Mouse (Mus musculus): ENCODE data around the gene Tmem123.

Tmem123 gene

DNA sequence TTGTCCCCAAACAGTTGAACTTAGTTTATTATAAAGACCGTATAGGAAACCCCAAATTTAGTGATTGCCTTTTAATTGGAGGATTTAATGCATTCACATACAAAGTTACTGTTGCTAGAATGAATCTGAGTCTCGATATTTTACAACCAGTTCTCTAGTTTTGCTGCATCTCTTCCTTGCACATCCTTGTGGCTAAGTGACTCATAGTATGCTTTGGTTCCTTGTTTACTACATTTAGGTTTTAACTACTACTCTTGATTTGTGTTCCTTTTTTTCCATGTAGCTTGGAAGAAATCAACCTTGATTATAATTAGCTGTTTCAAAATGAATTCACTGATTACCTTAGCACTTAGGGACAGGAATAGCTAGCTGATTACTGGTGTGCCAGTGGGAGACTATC is 11.2 kb downstream of the Tmem123 start:
- no peak for DNase-seq (ENCODE audit: low read depth, low spot score)

DNA sequence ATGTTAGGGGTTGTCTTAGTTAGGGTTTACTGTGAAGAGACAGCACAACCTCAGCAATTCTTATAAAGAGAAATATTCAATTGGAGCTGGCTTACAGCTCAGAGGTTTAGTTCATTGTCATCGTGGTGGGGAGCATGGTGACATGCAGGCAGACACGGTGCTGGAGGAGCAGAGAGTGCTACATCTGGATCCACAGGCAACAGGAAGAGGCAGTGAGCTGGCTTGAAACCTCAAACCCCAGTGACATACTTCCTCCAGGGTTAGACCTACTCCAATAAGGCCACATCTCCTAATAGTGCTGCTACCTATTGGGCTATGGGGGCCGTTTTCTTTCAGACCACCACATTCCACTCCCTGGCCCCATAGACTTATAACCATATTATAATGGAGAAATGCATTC is 12.1 kb downstream of the Tmem123 start:
- no peak for DNase-seq (ENCODE audit: low read depth, low spot score)

DNA sequence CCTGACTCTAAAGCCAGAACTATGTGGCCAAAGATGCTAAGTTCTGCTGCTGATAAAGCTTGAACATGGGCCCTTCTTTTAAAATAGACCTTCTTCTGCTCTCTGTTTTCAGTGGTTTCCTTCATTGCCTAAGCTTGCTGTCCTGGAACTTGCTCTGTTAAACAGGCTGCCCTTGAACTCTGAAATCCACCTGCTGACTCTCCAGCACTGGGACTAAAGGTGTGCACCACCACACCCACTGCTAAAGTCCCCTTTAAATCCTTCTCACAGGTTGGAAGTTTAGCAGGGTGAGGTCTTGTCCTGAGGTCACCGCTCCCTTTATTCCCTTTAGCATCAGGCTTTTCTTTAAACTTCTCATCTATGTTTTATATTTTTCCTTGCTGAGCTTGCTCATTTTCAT is 13.1 kb downstream of the Tmem123 start:
- DNase-seq (ENCODE audit: low read depth, low spot score), result no peak

DNA sequence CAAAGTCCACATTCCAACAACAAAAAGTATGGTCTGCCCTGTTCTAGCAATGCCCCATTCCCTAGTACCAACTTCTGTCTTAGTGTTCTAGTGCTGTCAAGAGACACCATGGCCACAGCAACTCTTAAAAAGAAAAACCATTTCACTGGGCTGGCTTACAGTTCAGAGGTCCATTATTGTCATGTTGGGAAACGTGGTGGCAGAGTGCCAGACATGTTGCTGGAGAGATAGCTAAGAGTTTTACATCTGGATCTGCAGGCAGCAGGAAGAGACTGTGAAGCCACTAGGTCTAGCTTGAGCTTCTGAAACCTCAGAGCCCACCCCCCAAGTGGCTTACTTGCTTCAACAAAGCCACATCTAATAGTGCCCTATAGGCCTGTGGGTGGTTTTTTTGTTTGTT is 13.8 kb downstream of the Tmem123 start:
- DNase-seq (ENCODE audit: low read depth, low spot score), result no peak

DNA sequence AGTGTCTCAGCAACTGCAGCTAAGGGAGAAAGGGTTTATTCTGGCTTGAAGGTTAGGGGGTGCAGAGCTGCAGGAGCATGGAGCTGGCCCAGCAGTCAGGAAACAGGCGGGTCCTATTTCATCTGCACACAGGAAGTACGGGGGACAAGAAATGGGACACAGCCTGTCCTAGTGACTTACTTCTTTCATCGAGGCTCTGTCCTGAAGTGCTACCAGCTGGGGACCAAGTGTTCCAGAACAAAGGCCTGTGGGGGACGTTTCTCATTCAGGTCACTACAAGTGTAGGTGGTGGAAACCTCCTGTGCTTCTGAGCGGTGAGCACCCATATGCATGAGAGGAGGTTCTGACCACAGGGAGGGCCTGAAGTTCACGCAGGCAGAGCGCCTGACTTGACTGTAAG is 14.9 kb downstream of the Tmem123 start:
- no peak for DNase-seq (ENCODE audit: low read depth, low spot score)

DNA sequence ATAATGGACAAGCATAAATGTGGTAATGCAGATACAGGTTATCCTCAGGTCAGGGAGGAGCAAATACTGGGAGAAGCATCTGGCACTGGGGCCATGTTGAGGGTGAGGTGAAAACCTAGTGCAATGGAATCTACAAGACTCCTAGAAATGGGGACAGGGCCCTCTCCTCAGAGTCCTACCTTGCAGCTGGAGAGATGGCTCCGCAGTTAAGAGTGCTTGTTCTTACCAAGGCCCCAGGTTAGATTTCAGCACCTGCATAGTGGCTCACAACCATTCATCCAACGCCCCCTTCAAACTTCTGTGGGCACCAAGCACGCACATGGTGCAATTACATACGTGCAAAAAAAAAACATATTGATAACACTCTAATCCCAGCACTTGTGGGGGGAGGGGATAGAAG is 15.9 kb downstream of the Tmem123 start:
- no peak for DNase-seq (ENCODE audit: low read depth, low spot score)

DNA sequence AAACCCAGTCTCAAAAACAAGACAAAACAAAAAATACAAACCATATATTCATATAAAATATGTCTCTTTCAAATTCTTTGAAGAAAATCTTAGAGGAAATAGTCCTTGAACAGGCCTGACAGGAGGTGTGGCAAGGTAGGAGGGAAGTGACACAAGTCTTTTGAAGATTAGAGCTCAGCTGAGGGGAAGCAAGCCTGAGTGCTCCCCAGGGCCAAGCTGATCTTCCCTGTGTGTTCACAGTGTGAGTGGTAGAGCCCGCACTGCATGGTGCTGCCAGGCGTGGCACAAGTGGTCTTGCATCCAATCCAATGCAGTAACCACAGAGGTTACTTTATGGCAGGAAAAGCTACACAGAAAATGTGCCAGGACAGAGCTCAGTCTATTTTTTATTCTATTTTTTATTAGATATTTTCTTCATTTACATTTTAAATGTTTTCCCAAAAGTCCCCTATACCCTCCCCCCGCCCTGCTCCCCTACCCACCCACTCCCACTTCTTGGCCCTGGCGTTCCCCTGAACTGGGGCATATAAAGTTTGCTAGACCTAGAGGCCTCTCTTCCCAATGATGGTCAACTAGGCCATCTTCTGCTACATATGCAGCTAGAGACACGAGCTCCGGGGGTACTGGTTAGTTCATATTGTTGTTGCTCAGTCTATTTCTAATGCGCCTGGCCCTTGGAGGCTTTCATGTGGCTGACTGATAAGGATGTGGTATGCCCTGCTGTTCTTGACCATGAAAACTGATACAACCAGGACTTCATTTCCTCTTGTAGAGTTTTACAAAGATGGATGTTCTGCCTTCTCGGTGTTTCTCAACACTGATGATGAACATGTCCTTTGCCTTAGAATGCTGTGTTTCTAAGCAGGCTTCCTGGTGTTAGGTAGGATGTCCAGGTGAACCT is 16.7 kb downstream of the Tmem123 start:
- no peak for DNase-seq (ENCODE audit: low read depth, low spot score)

DNA sequence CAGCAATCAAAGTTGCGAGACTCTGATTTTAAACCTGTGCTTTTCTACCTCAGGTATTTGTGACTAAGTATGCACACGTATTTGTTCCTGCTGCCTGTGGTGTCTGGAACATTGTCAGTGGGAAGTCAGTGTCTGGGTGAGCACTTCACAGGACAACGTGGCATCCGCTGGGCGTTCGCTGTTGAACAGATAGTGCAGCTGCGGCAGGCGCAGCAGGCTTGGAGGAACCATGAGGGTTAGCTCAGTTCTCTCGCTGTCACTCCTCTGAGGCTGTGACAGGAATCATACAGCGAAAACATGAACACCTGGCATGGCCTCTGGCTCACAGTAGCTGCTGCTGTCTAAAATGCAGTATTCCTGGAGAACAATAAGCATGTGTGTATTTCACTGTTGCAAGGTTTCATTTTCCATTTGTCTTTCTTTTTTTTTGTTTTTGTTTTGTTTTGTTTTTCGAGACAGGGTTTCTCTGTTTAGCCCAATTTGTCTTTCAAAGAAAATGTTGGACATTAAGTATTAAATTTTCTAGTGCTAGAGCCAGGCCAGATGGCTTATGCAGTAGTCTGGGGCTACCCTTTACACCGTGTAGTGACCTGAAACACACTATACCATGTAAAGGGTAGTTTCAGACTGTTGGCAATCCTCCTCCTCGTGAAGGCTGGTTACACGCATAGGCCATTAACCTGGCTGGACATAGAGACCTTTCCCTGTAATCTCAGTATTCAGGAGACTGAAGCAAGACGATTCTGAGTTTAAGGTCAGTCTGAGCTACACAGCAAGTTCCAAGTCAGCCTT is 20.2 kb downstream of the Tmem123 start:
- no peak for DNase-seq (ENCODE audit: low read depth, low spot score)

DNA sequence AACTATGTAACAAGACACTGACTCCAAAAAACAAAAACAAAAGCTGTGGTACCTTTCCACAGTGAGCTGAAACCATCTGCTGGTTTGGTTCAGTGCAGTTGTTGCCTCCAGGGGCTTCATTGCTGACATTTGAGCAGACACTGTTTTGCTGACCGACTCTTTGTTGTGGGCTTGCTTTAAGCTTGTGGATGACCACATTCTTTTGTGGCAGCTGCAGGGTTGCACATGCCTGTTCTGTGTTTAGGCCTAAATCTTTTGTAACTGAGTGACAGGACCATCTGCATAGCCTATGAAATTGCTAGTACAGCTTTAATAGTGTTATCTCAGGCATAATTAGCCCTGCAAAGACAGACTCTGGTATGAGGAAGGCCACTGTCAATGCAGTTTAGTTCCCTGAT is 20.8 kb downstream of the Tmem123 start:
- no peak for DNase-seq (ENCODE audit: low read depth, low spot score)

DNA sequence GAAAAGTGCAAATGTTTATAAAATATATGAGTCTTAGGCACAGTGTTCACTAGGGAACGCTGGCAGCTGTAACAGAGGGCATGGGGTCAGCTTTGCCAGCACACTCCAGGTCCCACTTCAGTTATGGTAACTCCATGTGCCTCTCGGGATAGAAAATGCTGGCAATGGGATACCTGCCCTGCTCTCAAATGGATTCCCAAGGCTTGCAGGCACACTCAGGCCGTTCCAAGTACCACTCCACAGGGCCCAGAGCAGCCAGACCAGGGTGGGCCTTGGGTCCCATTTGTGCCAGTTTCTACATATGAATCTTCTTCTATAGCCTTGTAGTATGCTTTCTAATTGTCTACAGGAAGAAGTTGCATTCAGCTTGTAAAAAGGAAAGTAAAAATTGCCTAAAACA is 21.6 kb downstream of the Tmem123 start:
- DNase-seq (ENCODE audit: low read depth, low spot score), result no peak

DNA sequence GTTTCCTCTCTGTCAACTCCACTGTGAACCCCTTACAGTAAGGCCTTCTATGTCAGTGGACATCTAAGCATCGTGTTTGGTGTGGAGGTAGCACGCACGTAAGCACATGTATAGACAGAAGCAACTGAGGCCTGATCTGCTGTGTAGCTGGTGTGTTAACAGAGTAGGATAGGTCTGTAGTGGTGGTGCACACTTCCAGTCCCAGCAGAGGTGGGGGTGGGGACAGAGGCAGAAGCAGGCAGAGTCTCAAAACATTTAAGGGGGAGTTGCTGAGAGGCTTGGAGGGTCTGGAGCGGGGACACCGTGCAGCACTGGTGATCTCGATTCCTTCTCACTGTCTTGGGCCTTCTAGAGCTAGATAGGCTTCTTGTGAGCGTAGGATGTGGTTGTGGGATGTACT is 22.2 kb downstream of the Tmem123 start:
- no peak for DNase-seq (ENCODE audit: low read depth, low spot score)

DNA sequence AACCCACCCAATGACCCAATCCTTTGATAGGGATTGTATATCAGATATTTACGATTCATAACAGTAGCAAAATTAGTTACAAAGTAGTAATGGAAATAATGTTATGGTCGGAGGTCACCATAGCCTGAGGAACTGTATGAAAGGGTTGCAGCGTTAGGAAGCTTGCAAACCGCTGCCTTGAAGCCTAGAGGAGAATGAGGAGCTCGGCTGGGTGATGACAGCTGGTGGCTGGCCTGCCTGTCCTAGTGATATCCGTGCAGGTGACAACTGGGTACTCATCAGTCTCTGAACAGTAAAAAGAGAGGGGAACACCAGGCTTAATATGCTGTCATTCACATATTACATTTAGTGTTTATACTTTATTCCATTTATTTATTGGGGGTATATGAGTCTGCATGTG is 24.6 kb downstream of the Tmem123 start:
- DNase-seq (ENCODE audit: low read depth, low spot score), result no peak

DNA sequence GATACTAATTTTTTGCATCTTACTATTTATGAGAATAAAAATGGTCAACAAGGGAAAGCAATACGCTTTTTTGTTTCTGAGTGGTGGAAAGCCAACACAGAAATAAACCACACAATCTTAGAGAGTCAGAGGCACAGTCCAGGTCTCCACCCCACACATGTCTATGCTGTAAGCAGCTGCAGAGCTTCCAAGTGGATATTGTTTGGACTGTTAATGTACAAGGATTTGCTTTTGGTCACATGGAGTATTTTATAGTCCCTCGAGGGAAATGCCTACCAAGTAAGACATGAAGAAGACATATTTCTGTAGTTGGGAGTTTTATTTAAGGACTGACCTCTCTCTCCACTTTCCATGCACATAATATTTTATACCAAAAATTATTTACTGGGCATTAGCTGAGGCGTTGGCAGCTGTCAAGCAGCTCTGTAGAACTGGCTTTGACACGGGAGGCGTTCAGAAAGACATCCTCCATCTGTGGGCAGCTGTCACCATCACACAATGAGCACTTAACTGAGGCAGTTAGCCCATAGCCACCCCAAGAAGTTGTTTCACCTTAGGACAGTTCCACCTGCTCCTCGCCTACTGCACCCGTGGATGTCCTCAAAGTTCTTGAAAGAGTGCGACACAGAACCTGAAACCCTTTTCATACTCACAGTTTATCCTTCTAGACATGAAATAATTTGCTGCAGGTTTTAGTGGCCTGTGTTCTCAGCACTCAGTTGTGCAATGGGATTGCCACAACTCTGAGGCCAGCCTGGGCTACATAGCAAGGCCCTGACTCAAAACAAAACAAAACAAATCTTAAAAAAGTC is 26.1 kb downstream of the Tmem123 start:
- no peak for DNase-seq (ENCODE audit: low read depth, low spot score)

DNA sequence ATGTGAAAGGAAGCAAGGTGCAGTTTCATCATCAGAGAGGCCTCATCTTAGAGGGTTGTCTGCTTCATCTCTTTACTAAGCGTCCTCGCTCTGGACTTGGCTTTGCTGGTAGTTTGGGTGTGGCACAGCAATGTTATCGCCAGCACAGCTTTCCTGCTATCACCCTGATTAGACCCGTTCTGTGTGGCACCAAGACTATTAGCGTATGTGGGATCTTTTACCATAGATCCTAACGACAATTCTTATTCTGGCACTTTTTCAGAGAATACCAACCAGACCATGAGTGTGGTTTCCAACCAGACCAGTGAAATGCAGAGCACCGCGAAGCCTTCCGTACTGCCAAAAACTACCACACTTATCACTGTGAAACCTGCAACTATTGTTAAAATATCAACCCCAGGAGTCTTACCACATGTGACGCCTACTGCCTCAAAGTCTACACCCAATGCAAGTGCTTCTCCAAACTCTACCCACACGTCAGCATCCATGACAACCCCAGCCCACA is 26.8 kb downstream of the Tmem123 start:
- no peak for DNase-seq (ENCODE audit: low read depth, low spot score)

DNA sequence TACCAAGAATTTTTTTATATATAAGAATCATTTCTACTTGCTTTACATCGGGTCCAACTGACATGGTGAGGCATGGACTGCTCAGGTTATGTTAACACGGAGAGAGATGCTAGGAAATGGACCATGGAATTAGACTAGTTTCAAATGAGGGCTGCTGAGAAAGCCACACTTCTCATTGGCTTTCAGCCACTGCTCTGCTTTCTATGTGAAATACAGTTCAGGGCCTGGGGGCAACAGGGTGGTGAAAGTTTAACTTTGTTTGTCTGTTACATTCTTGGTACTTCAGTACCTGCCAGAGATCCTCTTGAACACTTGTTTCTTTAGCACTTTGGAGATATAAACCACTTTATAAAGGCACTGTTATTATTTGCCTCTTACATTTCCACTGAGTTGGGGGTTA is 29.7 kb downstream of the Tmem123 start:
- no peak for DNase-seq (ENCODE audit: low read depth, low spot score)

DNA sequence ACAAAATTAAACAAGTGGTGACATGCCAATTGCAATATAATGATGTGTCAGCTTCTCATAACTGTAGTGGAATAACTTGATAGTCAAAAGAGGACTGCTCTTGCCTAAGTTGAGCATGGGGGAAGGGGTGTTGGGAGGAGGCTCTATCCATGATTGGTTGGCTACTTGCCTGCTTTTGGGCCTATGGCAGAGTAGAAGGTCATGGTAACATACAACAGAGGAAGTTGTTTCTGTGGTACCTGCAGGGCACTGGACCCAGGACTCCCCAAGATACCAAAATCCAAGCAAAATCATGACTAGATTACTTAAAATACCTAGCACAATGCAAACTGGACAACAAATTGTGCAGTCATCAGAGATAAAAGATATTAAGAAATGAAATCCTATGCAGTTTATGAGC is 31.7 kb downstream of the Tmem123 start:
- no peak for DNase-seq (ENCODE audit: low read depth, low spot score)

DNA sequence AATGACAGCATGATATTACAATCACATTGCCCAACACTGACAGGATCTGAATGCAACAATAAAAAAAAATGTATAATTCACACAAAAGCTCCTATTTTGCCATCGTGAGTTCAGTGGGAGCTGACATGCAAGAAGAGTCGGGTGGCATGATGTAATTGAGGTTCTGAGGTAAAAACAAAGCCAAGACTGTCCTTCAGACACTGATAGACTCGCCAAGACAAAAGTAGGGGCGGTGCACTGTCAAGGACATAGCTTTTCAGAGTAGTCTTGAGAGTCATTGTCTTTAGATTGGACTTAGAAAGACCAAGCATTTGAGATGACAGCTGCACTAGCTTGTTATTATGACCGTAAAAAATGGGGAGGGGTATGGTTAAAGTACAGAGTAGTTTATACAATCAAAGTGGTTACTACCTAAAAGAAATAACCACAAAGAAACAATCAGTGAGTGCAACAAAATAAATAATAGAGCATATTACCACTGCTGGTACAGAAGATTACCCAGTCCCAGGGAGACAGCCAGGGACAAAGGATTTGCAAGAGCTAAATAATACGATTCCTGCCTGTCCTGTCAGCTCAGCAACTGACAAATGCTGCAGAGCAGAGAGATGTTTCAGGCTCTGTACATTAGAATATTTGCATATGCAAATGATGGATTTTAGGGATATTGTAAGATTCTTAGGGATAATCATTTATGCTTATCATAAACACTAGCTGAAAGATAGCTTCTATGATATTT is 32.5 kb downstream of the Tmem123 start:
- DNase-seq (ENCODE audit: low read depth, low spot score), result no peak

DNA sequence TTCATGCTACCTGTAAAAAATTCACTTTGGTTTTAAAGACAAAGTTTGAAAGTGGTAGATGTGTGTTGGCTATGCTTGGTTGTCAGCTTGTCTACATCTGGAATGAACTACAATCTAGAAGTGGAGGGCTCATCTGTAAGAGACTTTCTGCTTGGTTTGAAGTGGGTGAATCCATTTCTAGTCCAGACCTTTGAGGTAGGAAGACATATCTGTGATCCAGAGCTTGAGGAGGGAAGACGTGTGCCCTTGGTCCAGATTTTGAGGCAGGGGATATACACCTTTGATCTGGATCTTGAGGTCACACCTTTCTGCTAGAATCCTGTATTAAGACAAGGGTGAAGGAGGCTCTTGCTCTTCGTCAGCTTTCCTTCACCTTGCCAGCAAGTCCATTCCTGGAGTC is 33.7 kb downstream of the Tmem123 start:
- no peak for DNase-seq (ENCODE audit: low read depth, low spot score)

DNA sequence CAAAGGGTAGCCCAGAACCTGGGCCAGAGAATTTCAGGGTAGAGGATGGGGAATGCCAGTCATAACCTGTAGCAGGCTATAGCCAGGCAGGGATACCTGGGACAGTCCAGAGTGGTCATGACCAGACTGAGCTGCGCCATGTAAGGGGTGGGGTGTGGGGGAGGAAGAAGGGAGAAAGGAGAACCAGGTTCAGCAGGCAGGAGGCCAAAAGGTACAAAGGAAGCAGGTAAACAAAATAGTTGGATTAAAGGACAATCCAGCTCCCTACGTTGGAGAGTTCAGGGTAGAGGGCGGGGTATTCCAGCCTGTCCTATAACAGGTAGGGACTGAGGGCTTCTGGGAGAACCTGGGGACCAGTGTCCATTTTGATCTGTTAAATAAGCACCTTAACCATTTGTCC is 34.7 kb downstream of the Tmem123 start:
- DNase-seq (ENCODE audit: low read depth, low spot score), result no peak

DNA sequence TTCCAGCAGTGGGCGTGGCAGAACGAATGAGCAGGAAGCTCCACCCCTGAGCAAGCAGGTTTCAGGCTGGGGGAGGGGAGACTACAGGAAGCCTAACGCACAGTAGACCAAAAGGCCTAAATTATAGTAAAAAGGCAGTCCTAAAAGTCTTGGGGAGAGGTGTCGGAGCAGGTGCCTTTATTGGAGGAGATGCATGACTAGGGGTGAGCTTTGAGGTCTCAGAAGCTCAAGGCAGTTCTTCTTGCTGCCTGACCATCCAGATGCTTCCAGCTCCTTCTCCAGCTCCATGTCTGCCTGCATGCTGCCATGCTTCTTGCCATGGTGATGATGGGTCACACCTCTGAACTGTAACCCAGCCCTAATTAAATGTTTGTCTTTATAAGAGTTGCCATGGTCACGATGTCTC is 41.3 kb downstream of the Tmem123 start:
- DNase-seq (ENCODE audit: low read depth, low spot score), result no peak

DNA sequence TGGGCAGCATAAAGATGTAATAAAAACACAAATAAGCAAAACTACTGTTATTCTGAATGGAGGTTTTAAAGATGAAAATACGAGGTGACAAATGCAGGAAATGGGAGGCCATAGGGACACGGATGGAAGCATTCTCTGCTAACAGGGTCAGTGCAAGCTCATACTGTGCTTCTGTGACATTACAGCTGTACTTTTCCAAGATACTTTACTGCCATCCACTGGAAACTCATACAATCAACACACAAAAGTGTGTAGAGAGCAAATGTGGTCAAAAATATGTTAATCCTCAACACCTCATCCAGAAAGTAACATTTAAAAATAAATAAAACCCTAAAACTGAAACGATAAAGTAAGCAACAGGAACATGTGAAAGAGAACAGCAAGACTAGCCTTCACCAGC is 58.9 kb downstream of the Tmem123 start:
- no peak for DNase-seq (ENCODE audit: low read depth, low spot score)
